Mouse (Mus musculus) cerebellum, adult 2 months (tissue): ENCODE data around the gene Snai3. TPM values are rescaled to one million over a fixed set of nuclear protein-coding genes. Genes with fewer than 3 reads are reported as not detected.

Experiments used
- DNase-seq, 2 experiments: peaks; one replicate each; pipeline ENCODE4 v3.0.0; 2021
- H3K27ac ChIP-seq: fragments of 200-500 bp; 2 replicates; pipeline ENCODE4 v1.5.1; 2012; ENCODE audit warnings: low read length, control low read depth, inconsistent platforms; ENCODE audit not compliant: insufficient read depth
- H3K27me3 ChIP-seq: fragments of 200-500 bp; 2 replicates; pipeline ENCODE4 v1.6.1; 2012; ENCODE audit warnings: inconsistent platforms, mild to moderate bottlenecking, low read length, moderate library complexity; ENCODE audit not compliant: control insufficient read depth, insufficient read depth
- H3K4me1 ChIP-seq: fragments of 200-500 bp; 2 replicates; pipeline ENCODE4 v1.6.1; 2011; ENCODE audit warnings: low read length; ENCODE audit not compliant: control insufficient read depth, insufficient read depth
- H3K4me3 ChIP-seq: fragments of 200-500 bp; replicated peaks from 2 replicates; pipeline ENCODE3; 2011; ENCODE audit warnings: mild to moderate bottlenecking, low read depth, low read length, control low read depth; ENCODE audit not compliant: insufficient read depth
- CTCF ChIP-seq: fragments of 200-500 bp; IDR thresholded peaks from 2 replicates; pipeline ENCODE4 v1.5.1; 2011; ENCODE audit warnings: low read depth, mild to moderate bottlenecking, control low read depth, low read length, moderate library complexity, borderline replicate concordance; ENCODE audit not compliant: insufficient read depth
- POLR2A ChIP-seq: fragments of 200-500 bp; IDR thresholded peaks from 2 replicates; pipeline ENCODE4 v1.6.1; 2011; ENCODE audit warnings: low read length, control low read depth, borderline replicate concordance; ENCODE audit not compliant: insufficient read depth
- WGBS: fragments of 180-500 bp; shearing (Covaris S2); methylation state at CpG from one replicate; pipeline ENCODE4 v1.1.7; 2018; 5-methylcytosine and 5-hydroxymethylcytosine counted together
- polyA plus RNA-seq: library from polyadenylated mRNA; depleted of rRNA; stranded (reverse); fragments of >200 nt; gene quantifications from 2 replicates; pipeline ENCODE4 v1.2.3, GENCODE M21; 2012

Snai3 gene
- polyA plus RNA-seq, 1 experiment = 0.13 TPM

DNA sequence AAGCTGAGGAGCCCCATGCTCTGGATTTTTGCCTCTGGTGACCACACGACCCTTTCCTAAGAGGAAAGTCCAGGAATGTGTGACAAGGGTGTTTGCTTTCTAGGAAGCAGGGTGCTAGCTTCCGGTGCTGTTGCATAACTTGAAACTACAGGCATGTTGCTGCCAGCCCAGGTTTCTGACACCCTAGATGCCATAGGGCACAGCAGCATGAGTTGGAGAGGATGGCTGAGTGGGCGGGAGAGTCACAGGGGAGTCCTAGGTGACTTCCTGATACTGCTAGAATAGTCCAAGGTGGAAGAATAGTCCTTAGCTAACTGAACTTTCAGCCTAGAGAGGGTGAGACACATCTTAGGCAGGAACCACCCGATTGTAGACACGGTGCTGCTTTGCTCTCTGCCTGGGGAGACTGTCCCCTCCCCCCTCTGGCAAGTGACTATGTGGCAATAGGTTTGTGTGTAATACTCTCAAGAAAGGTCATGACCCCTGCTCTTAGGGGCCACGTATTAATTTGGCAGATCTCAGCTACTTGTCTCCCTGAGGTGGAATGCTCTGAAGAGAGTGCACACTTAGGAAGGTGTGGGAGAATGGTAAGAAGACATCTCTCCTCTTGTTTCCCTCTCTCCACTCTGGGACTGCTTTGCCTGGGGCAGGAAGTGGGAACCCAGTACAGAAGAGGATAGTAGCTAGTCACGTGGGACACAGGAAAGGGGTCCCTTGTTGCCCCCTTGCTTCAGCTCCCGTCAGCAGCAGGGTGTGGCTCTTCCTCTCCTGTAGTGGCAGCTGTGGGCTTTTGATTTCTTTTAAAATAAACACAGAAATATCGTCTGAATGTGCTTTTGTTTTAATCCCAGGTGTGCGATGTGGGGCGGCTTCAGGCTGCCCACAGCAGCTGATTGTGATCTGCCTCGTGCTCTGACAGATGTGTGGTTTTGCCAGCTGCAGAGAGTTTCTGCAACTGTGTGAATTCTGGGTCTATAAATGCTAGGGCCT is 3.4 kb upstream of the Snai3 start:
- H3K27ac ChIP-seq = no peak overlapping the region
- H3K27me3 ChIP-seq = no peaks in the 10 kb centered on the region
- no peak for DNase-seq
- H3K4me3 ChIP-seq = no peak overlapping the region
- H3K4me1 ChIP-seq = peaks cover 5% of the 10 kb centered on the region; the same call in 1 of the 2 replicates
- TF ChIP-seq CTCF (no peak), POLR2A (no peak)
- 63% methylated on average over 12 of the region's 12 CpGs for WGBS

DNA sequence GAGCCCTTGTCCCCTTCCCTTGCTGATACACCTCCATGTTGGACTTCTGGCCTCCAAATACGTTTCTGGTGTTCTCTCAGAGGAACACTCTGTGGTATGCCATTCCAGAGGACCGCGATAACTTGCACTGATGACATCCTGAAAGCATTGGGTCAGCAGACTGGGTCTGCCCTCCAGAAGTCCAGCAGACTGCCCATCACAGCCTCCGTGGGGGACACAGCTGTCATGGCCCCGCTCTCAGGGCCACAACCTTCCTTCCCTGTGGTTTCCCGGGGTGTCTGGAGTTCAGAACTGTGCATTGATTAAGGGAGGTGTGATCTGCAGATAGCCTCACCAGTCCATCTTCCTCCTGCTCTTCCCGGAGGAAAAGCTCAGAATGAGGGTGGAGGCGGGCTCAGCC is 2.0 kb upstream of the Snai3 start:
- 78% methylated on average over 8 of the region's 8 CpGs for WGBS
- no peak for TF ChIP-seq POLR2A
- Histone ChIP-seq H3K27me3 (no peaks in the 10 kb centered on the region), H3K27ac (no peak overlapping the region), H3K4me1 (peaks cover 5% of the 10 kb centered on the region; the same call in 1 of the 2 replicates), H3K4me3 (no peak overlapping the region)
- no peak for DNase-seq

DNA sequence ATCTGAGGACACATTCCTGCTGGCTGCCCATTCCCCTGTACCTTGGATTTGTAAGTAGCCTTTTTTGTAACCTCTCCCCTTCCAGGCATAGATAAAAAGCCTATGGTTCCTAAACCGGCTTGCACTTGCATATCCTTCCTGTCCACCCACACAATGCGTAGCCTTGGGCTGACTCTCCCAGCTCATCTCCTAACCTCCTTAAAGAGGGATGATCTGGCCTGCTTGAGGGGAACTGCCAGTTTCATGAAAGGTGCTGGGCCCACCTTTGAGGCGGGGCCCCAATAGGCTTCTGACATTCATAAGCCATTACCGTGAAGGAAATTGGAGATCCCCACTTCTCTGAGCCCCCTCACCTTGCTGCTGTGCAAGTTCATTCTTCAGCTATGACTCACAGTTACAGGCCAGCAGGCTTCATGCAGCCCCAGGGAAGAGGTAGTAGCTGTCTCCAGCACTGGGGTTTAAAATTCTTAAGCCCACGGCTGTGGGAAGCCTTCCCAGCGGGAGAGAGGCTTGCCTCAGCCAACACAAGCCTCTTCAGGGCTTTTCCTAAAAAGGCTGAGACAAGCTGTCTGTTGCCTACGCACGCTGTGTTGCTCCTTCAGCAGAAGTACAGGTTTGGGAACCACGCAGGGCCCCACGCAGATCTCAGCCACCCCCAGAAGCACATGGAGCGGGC is 1.1 kb upstream of the Snai3 start:
- peaks cover 5% of the 10 kb centered on the region; the same call in 1 of the 2 replicates for H3K4me1 ChIP-seq
- no peaks in the 10 kb centered on the region for H3K27me3 ChIP-seq
- H3K27ac ChIP-seq = no peak overlapping the region
- H3K4me3 ChIP-seq = no peak overlapping the region
- TF ChIP-seq POLR2A = no peak
- no peak for TF ChIP-seq CTCF
- 64% methylated on average over 11 of the region's 11 CpGs for WGBS
- no peak for DNase-seq

DNA sequence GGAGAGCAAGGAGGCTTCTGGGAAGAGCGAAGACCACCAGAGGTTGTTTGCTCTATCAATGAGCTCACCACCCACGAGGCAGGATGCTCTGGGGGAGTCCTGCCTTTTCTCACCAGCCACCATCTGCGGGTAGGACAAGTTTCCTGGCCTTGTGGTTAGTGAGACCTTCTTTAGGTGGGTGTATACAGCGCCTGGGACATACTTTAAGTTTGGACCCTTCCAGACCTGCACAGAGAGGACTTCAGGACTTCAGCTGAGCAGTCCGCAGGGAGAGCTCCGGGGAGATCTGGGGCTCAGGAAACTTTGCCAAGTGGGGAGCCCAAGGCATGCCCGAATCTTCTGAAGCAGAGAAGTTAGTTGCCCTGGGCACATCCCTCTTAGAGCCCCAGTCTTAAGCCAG is 543 bp downstream of the Snai3 start:
- TF ChIP-seq POLR2A = no peak
- TF ChIP-seq CTCF = no peak
- DNase-seq = no peak
- Histone ChIP-seq H3K4me1 (peaks cover 5% of the 10 kb centered on the region; the same call in 1 of the 2 replicates), H3K27ac (no peak overlapping the region), H3K4me3 (peak overlapping the region; percentile 42), H3K27me3 (no peaks in the 10 kb centered on the region)
- WGBS = 22% methylated on average over 7 of the region's 7 CpGs

GRCm38 (mm10) chr8:122459218-122459900 is 1.2 kb downstream of the Snai3 start:
- Histone ChIP-seq H3K4me1 (peaks cover 5% of the 10 kb centered on the region; the same call in 1 of the 2 replicates), H3K4me3 (no peak overlapping the region), H3K27ac (no peak overlapping the region), H3K27me3 (no peaks in the 10 kb centered on the region)
- DNase-seq = no peak
- TF ChIP-seq POLR2A (no peak), CTCF (peak; percentile 24; the same call in 1 of the 2 replicates)
- WGBS = 55% methylated on average over 6 of the region's 6 CpGs

- DNase-seq = no peak
- TF ChIP-seq POLR2A (no peak), CTCF (no peak)
- peaks cover 5% of the 10 kb centered on the region; the same call in 1 of the 2 replicates for H3K4me1 ChIP-seq
- no peak overlapping the region for H3K27ac ChIP-seq
- H3K27me3 ChIP-seq = no peaks in the 10 kb centered on the region
- WGBS = 73% methylated on average over 11 of the region's 11 CpGs
- no peak overlapping the region for H3K4me3 ChIP-seq
Observed at GRCm38 (mm10) chr8:122457171-122457570, 3.4 kb downstream of the Snai3 start.

DNA sequence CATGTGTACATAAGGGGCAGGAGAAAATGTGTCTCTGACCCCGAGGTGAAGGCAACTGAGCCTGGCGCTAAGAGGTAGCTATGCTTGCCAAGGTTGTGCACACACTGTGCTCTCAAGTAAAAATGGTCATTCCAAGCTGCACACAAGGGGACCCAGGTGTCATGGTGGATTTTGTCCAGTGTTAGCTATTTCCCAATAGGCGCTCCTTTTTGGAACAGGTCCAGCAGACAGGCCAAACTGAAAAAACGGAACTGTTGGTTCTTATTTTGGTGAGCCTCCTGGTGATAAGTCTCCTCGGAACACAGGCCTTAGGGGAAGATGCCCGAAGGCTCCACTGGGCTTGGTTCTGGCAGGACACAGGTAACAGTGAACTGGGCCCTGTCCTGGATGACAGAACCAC is 6.1 kb downstream of the Snai3 start:
- 43% methylated on average over 6 of the region's 6 CpGs for WGBS
- Histone ChIP-seq H3K4me1 (no peaks in the 10 kb centered on the region), H3K27ac (no peak overlapping the region), H3K4me3 (no peak overlapping the region), H3K27me3 (no peaks in the 10 kb centered on the region)
- no peak for DNase-seq
- no peak for TF ChIP-seq CTCF
- no peak for TF ChIP-seq POLR2A

GRCm38 (mm10) chr8:122452154-122452553 is 8.4 kb downstream of the Snai3 start:
- H3K27ac ChIP-seq = no peak overlapping the region
- no peak overlapping the region for H3K4me3 ChIP-seq
- no peaks in the 10 kb centered on the region for H3K4me1 ChIP-seq
- WGBS = 87% methylated on average over 10 of the region's 10 CpGs
- no peak for TF ChIP-seq POLR2A
- TF ChIP-seq CTCF = no peak
- no peak for DNase-seq
- no peaks in the 10 kb centered on the region for H3K27me3 ChIP-seq
